Mouse (Mus musculus) embryo, embryonic 11 days (tissue): ENCODE measurements around the gene Hoxd9.

Experiments
- DNase-seq: peaks from one replicate; pipeline ENCODE4 v3.0.0-alpha.2; 2015

Gene Hoxd9

GRCm38 (mm10) chr2:74697567-74698121, at the start of gene Hoxd9:
Hoxd9 (plus strand) TSS chr2:74697727.
- DNase-seq: peak; percentile 85

- peak; percentile 13 for DNase-seq
Measured at GRCm38 (mm10) chr2:74652996-74653340, 44.6 kb upstream of the Hoxd9 start.

GRCm38 (mm10) chr2:74653781-74654535, 43.6 kb upstream of the Hoxd9 start:
- peak; percentile 33 for DNase-seq

GRCm38 (mm10) chr2:74654743-74655419, 42.6 kb upstream of the Hoxd9 start:
- DNase-seq: peak; percentile 33

DNA sequence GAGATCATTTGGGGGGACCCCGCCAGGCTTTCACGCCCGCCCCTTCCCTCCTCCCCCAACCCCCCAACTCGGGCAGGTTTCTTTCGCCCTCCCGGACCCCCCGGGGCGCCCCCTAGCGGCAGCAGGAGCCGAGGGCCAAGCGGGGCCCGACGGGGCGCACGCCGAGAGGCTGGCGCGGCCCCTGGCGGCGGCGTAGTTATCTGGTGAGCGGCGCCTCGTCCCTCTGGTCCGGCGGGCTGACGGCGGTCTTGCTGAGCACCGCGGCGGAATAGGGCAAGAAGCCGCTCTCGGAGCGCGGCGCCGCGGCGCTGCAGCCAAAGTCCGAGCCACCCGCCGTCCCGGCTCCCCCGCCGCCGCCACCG, 42.1 kb upstream of the Hoxd9 start:
- peak; percentile 70 for DNase-seq

DNA sequence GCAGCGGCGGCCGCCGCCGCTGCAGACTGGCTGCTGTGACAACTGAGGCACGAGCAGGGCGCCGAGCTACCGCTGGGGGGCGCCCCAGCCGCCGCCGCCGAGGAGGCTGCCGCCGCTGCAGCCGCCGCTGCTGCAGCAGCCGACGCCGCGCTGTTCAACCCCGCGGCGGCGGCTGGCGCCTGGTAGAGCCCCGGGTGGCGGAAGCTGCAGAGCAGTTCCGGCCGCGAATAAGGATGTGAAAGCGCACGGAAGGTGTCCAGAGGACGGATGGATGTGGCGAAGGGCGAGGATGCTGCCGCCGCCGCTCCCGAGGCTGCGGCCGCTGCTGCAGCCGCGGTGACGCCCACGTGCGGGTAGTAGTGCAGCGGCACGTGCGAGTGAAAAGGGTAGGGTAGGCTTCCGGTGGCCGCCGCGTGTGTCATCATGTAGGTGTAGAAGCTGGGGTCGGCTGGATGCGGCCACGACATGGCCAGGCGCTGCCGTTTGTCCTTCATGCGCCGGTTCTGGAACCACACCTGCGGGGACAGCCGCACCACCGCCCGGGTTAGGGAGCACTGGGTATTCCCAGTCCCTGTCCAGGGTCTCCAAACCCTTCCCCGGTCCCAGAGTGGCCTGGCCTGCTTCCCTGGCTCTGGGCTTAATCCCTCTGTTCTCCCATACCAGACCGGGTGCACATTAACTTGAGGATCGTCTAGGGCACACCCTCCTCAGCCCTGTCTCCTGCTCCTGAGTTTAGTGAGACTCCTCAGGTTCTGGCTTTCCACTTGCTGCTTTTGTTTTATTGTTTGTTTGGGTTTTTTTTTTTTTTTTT, 41.5 kb upstream of the Hoxd9 start:
- DNase-seq: peak; percentile 78

GRCm38 (mm10) chr2:74656632-74657021, 40.9 kb upstream of the Hoxd9 start:
- DNase-seq: peak; percentile 61

DNA sequence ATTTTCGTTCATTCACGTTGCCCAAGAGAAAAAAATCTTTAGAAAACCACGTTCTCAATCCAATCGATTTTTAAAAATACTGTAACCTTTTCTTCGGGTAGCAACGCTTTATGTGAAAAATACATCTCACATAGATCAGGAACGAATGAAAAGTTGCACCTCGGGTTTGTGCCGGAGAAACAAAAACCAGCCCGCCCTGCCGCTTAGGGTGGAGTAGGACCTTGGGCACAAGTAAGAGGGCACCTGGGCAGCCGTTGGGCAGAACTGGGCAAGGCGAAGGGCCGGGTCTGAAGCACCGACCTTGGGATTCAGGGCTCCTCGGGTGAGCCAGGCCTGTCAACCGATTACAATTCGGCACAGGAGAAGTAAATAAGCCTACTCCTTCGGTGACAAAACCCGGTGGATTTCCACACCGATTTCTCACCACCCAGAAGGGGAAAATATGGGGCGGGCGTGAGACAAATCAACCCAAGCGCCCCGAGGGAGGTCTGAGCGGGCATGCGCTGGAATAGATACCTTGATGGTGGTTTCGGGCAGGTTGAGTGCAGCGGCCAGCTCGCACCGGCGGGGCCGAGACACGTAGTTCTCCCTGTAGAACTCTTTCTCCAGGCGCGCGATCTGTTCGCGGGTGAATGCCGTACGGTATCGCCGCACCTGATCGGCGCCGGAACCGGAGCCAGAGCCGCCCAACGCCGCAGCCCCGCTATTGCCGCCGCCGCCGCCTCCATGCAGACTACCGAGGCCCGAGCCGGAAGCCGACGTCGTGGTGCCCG, 40.1 kb upstream of the Hoxd9 start:
- peak; percentile 62 for DNase-seq

DNA sequence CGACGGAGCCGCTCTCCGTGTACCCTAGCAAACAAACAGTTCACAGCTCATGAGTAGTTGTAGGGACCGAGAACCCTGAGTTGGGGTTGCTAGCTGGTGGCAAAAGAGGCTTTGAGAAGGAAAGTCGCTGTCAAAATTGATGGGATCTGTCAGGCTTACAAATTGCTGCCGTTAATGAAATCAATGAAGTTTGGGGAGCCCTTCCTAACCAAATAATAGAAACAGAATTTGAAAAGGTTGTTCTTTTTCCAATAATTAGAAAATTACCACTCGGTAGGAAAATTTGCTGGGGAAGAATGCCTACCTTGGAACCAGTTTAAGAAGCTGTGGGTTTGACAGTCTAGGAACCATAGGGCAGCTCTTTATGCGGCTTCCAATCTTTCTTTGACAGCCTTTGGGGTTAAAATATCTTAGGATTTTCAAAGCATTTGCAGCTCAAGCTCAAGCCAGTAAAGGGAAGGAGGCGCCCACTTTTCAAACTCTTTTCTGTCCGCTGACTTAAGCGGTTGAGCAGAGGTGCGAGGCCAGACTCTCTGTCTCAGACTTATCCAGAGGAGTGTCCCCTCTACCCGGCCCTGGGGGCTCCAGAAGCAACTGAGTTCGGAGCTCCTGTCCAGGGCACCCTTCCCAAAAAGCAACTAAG, 39.4 kb upstream of the Hoxd9 start:
- no peak for DNase-seq

GRCm38 (mm10) chr2:74658667-74659371, 38.7 kb upstream of the Hoxd9 start:
- DNase-seq: peak; percentile 68

- peak; percentile 53 for DNase-seq
Measured at GRCm38 (mm10) chr2:74659507-74660005, 38.0 kb upstream of the Hoxd9 start, which contains the start of gene Evx2. Evx2 (minus strand) TSS chr2:74659557.

GRCm38 (mm10) chr2:74660421-74661375, 36.8 kb upstream of the Hoxd9 start:
- peak; percentile 30 for DNase-seq

- DNase-seq: peak; percentile 89
Measured at GRCm38 (mm10) chr2:74661685-74662084, 35.8 kb upstream of the Hoxd9 start.

DNA sequence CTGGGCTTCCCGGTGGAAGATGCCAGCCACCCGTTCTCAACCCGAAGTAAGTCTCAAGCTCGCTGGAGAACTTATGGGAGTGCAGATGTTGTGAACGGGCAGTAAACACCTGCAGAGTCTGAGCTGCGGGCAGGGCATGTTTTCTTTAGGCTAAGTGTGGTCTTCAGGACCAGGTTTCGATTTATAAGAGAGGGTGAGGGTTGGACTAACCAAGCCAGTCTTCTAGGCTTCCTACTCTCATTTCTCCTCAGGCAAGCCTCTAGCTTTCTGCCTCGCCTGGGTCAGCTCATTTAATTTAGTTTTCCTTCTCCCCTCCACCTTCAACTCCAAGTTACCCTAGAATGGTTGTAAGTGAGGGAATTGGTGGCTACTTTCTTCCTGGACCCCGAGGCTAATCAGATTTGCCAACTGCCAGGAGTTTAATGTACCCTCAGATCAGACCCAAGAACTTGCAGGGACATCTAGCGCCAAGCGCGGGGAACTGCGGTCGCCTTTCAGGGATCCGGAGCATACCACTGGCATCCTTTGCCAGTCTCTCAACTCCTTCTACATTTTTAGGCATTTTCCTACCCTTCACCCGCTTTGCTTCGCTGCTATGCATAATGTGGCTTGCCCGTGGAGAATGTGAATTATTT, 34.1 kb upstream of the Hoxd9 start:
- DNase-seq: peak; percentile 85

DNA sequence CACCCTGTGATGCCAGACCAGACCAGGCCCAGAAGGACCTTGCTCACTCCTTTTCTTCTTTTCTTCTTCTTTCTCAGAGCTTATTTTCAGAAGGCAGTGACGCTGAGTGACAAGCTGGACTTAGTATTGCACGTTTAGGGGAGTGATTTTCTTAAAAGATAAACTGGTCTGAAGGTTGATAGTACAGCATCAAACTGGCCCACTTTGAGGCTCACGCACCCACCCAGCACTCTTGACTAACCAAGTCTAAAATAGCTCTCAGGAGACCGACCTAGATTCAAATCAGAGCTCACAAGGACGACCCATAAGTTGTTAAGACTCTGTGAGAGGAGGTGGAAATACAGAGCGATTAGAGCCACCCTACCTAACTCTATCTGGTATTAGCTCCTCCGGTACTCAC, 31.1 kb upstream of the Hoxd9 start:
- no peak for DNase-seq

DNA sequence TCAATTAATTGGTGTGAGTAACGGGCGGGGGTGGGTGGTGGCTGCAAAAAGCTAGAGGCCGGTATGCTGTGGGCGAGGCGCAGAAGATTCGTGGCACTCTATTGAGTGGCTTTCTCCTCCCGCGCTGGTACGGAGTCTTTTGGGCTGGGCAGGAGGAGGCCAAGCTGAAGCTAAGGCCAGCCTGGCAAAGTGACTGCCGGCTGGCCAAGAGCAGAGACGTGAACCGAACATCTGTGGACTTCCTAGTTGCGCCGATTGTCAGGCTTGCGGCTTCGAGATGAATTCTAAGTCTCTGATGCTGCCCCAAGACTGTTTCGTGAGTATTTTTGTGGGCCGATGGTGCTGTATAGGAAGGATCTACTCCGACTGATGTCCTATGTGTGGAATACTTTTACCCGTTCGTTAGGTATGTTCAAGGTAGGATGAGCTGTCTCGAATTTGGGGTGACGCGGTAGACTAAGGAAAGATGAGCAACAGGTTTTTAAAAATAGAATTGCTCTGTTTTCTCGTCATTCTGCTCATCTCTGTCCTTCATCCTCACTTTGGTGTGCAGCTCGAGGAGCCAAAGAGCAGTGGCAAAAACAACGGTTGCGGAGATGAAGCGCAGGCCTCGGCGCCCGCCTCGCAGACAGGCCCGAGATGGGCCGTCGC, 30.2 kb upstream of the Hoxd9 start:
- no peak for DNase-seq

DNA sequence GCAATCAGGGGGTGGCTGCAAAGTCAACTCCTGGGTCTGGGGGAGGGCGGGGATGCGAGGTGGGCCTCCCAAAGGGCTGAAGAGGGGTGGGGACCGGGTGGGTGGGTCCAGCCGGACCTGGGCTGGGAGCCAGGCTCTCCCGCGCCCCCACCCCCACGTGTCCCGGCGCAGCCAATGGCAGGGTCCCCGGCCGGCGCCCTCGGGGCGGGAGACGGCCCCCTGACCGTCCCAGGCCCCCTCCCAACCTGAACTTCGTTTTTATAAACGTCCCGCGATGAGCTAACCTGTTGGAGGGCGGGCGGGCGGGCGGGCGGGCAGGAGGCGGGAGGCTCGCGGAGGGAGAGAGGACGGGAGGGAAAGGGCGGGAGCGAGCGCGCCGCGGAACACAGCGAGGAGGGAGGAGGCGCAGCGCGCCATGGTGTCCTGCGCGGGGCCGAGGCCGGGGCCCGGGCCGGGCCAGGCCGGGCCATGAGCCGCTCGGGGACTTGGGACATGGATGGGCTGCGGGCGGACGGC, 29.6 kb upstream of the Hoxd9 start, which contains the start of gene Hoxd13:
Gene Hoxd13, plus strand, starts transcription at position 469 of the 516 bp plus-strand sequence.
- no peak for DNase-seq
